Mouse (Mus musculus) E14TG2a.4 (cell line): Measurements from ENCODE around the gene Igfbp3.

Experiments used
- CTCF ChIP-seq: conservative IDR thresholded peaks from 2 replicates; pipeline ENCODE4 v1.5.1; 2014; ENCODE audit warnings: low read length
- NANOG ChIP-seq: IDR thresholded peaks from 2 replicates; pipeline ENCODE4 v1.6.1; 2014; ENCODE audit warnings: borderline replicate concordance, low read length, mixed read lengths

DNA sequence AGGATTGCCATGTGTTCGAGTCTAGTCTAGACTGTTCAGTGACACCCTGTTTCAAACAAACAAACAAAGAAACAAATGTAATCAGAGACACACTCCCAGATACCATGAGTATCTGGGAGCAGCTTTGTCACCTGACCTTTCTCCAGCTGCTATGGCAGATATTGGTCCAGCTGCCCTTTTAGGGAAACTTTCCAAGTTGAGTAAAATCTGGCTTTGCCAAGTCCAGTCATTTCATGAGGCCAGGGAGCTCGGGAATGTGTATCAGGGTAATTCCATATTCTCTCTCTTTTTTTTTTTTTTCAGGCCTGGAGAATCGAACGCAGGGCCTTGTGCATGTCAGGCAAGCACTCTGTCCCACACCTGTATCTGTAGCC, 18.4 kb downstream of the Igfbp3 start:
- TF ChIP-seq CTCF, result no peak
- TF ChIP-seq NANOG, result no peak
